Mouse (Mus musculus): ENCODE data around the gene Kctd10. TPM values are rescaled to one million over a fixed set of nuclear protein-coding genes. Genes with fewer than 3 reads are reported as not detected.
A peak's percentile ranks its signal among the peaks of the same experiment; 100 is the strongest.

Kctd10 gene
- polyA plus RNA-seq (2015; fragmentation: Nextera tagmentation; extraction: Ambion mirVana): 93.4 and 96.4 TPM in 2 replicates

- peaks cover 10% of the 10 kb centered on the region for H3K4me1 ChIP-seq (replicated peaks; ENCODE audit: control insufficient read depth, insufficient read depth)
- peaks cover 3% of the 10 kb centered on the region; the same call in 1 of the 2 replicates for H3K36me3 ChIP-seq (ENCODE audit: control insufficient read depth, insufficient read depth, low read length)
- peak within 1 kb of the TSS; percentile 83 for H3K4me2 ChIP-seq (replicated peaks; ENCODE audit: low read depth)
- H3K9me3 ChIP-seq (ENCODE audit: control insufficient read depth, low read length): no peaks in the 10 kb centered on the region
- no peaks in the 10 kb centered on the region for H3K27me3 ChIP-seq (ENCODE audit: control insufficient read depth, insufficient read depth, low read length)
- ATAC-seq (ENCODE audit: low FRiP score, low TSS enrichment) (peak; percentile 91), DNase-seq (ENCODE audit: low spot score) (peak; percentile 94)
- H3K27ac ChIP-seq (replicated peaks): peak within 1 kb of the TSS; percentile 94
- under 1% methylated on average over 73 of the region's 74 CpGs for WGBS
- peak within 1 kb of the TSS; percentile 84 for H3K4me3 ChIP-seq (ENCODE audit: low read depth, low read length)
- peak within 1 kb of the TSS; percentile 97 for H3K9ac ChIP-seq (ENCODE audit: low read length)
- no peak for TF ChIP-seq EP300 (optimal IDR thresholded peaks at IDR 0.05)
- no peak for TF ChIP-seq CTCF (IDR thresholded peaks at IDR 0.05; ENCODE audit: low read depth)
These were observed at the start of gene Kctd10, which contains the start of gene Ube3b for GRCm38 (mm10) chr5:114380209-114381012. Gene Kctd10, minus strand, starts transcription at chr5:114380508. Gene Ube3b, plus strand, starts transcription at chr5:114380607.

- H3K27ac ChIP-seq (replicated peaks): no peak overlapping the region
- no peaks in the 10 kb centered on the region for H3K36me3 ChIP-seq (ENCODE audit: control insufficient read depth, insufficient read depth, low read length)
- TF ChIP-seq CTCF (IDR thresholded peaks at IDR 0.05; ENCODE audit: low read depth) (no peak), EP300 (optimal IDR thresholded peaks at IDR 0.05) (no peak)
- no peaks in the 10 kb centered on the region for H3K27me3 ChIP-seq (ENCODE audit: control insufficient read depth, insufficient read depth, low read length)
- H3K4me1 ChIP-seq (replicated peaks; ENCODE audit: control insufficient read depth, insufficient read depth): no peaks in the 10 kb centered on the region
- no peak overlapping the region for H3K9ac ChIP-seq (ENCODE audit: low read length)
- DNase-seq (ENCODE audit: low spot score) (no peak), ATAC-seq (ENCODE audit: low FRiP score, low TSS enrichment) (no peak; the same call in 1 of the 2 replicates)
- no peak overlapping the region for H3K4me3 ChIP-seq (ENCODE audit: low read depth, low read length)
- no peaks in the 10 kb centered on the region for H3K9me3 ChIP-seq (ENCODE audit: control insufficient read depth, low read length)
- no peak overlapping the region for H3K4me2 ChIP-seq (replicated peaks; ENCODE audit: low read depth)
- 78% methylated on average over 7 of the region's 7 CpGs for WGBS
These were observed 49.5 kb upstream of the Kctd10 start for GRCm38 (mm10) chr5:114429781-114430180.

GRCm38 (mm10) chr5:114428621-114429020 is 48.3 kb upstream of the Kctd10 start:
- H3K36me3 ChIP-seq (ENCODE audit: control insufficient read depth, insufficient read depth, low read length): no peaks in the 10 kb centered on the region
- no peak overlapping the region for H3K27ac ChIP-seq (replicated peaks)
- H3K27me3 ChIP-seq (ENCODE audit: control insufficient read depth, insufficient read depth, low read length): no peaks in the 10 kb centered on the region
- no peak overlapping the region for H3K4me2 ChIP-seq (replicated peaks; ENCODE audit: low read depth)
- no peak overlapping the region for H3K9ac ChIP-seq (ENCODE audit: low read length)
- no peak for DNase-seq (ENCODE audit: low spot score)
- H3K9me3 ChIP-seq (ENCODE audit: control insufficient read depth, low read length): no peaks in the 10 kb centered on the region
- no peak for TF ChIP-seq CTCF (IDR thresholded peaks at IDR 0.05; ENCODE audit: low read depth)
- no peak for TF ChIP-seq EP300 (optimal IDR thresholded peaks at IDR 0.05)
- no peak overlapping the region for H3K4me3 ChIP-seq (ENCODE audit: low read depth, low read length)
- no peak for ATAC-seq (ENCODE audit: low FRiP score, low TSS enrichment)
- no peaks in the 10 kb centered on the region for H3K4me1 ChIP-seq (replicated peaks; ENCODE audit: control insufficient read depth, insufficient read depth)
- 56% methylated on average over 18 of the region's 18 CpGs for WGBS

GRCm38 (mm10) chr5:114426732-114427131 is 46.4 kb upstream of the Kctd10 start:
- DNase-seq (ENCODE audit: low spot score) (no peak), ATAC-seq (ENCODE audit: low FRiP score, low TSS enrichment) (no peak)
- Histone ChIP-seq H3K36me3 (ENCODE audit: control insufficient read depth, insufficient read depth, low read length) (no peaks in the 10 kb centered on the region), H3K27me3 (ENCODE audit: control insufficient read depth, insufficient read depth, low read length) (no peaks in the 10 kb centered on the region), H3K27ac (replicated peaks) (no peak overlapping the region), H3K9ac (ENCODE audit: low read length) (no peak overlapping the region), H3K4me1 (replicated peaks; ENCODE audit: control insufficient read depth, insufficient read depth) (no peaks in the 10 kb centered on the region), H3K4me2 (replicated peaks; ENCODE audit: low read depth) (no peak overlapping the region), H3K9me3 (ENCODE audit: control insufficient read depth, low read length) (no peaks in the 10 kb centered on the region), H3K4me3 (ENCODE audit: low read depth, low read length) (no peak overlapping the region)
- no peak for TF ChIP-seq CTCF (IDR thresholded peaks at IDR 0.05; ENCODE audit: low read depth)
- no peak for TF ChIP-seq EP300 (optimal IDR thresholded peaks at IDR 0.05)
- WGBS: 68% methylated on average over 6 of the region's 6 CpGs

- H3K4me3 ChIP-seq (ENCODE audit: low read depth, low read length): no peak overlapping the region
- 68% methylated on average over 5 of the region's 5 CpGs for WGBS
- TF ChIP-seq CTCF (IDR thresholded peaks at IDR 0.05; ENCODE audit: low read depth): no peak
- TF ChIP-seq EP300 (optimal IDR thresholded peaks at IDR 0.05): no peak
- peaks cover 5% of the 10 kb centered on the region for H3K36me3 ChIP-seq (ENCODE audit: control insufficient read depth, insufficient read depth, low read length)
- H3K9me3 ChIP-seq (ENCODE audit: control insufficient read depth, low read length): no peaks in the 10 kb centered on the region
- no peak overlapping the region for H3K4me2 ChIP-seq (replicated peaks; ENCODE audit: low read depth)
- ATAC-seq (ENCODE audit: low FRiP score, low TSS enrichment) (no peak), DNase-seq (ENCODE audit: low spot score) (no peak)
- no peak overlapping the region for H3K27ac ChIP-seq (replicated peaks)
- no peaks in the 10 kb centered on the region for H3K27me3 ChIP-seq (ENCODE audit: control insufficient read depth, insufficient read depth, low read length)
- no peaks in the 10 kb centered on the region for H3K4me1 ChIP-seq (replicated peaks; ENCODE audit: control insufficient read depth, insufficient read depth)
- H3K9ac ChIP-seq (ENCODE audit: low read length): no peak overlapping the region
These were observed 43.7 kb upstream of the Kctd10 start for GRCm38 (mm10) chr5:114423961-114424360.

- Histone ChIP-seq H3K27ac (replicated peaks) (no peak overlapping the region), H3K9me3 (ENCODE audit: control insufficient read depth, low read length) (no peaks in the 10 kb centered on the region), H3K4me3 (ENCODE audit: low read depth, low read length) (no peak overlapping the region), H3K27me3 (ENCODE audit: control insufficient read depth, insufficient read depth, low read length) (no peaks in the 10 kb centered on the region), H3K4me2 (replicated peaks; ENCODE audit: low read depth) (no peak overlapping the region), H3K36me3 (ENCODE audit: control insufficient read depth, insufficient read depth, low read length) (peaks cover 15% of the 10 kb centered on the region), H3K4me1 (replicated peaks; ENCODE audit: control insufficient read depth, insufficient read depth) (no peaks in the 10 kb centered on the region), H3K9ac (ENCODE audit: low read length) (no peak overlapping the region)
- 17% methylated on average over 5 of the region's 5 CpGs for WGBS
- TF ChIP-seq EP300 (optimal IDR thresholded peaks at IDR 0.05): no peak
- no peak for TF ChIP-seq CTCF (IDR thresholded peaks at IDR 0.05; ENCODE audit: low read depth)
- DNase-seq (ENCODE audit: low spot score) (no peak), ATAC-seq (ENCODE audit: low FRiP score, low TSS enrichment) (no peak)
These were observed 42.3 kb upstream of the Kctd10 start for GRCm38 (mm10) chr5:114422591-114422990.

Data from stomach, postnatal 0 days (tissue).